Mouse (Mus musculus): ENCODE measurements around the gene Plekhb2. TPM values are rescaled to one million over a fixed set of nuclear protein-coding genes. Genes with fewer than 3 reads are reported as not detected.

Plekhb2 gene
- 47.6 and 51.9 TPM in 2 replicates for polyA plus RNA-seq (2016; fragmentation: Nextera tagmentation; extraction: Ambion mirVana)

GRCm38 (mm10) chr1:34849745-34850342 is at the start of gene Plekhb2:
Gene Plekhb2 (plus strand): TSS chr1:34849976.
- Histone ChIP-seq H3K4me3 (replicated peaks) (peak within 1 kb of the TSS; percentile 80), H3K27me3 (no peaks in the 10 kb centered on the region), H3K27ac (peak within 1 kb of the TSS; percentile 69; the same call in 1 of the 2 replicates), H3K9me3 (no peaks in the 10 kb centered on the region), H3K4me1 (peaks cover 23% of the 10 kb centered on the region), H3K4me2 (peak within 1 kb of the TSS; percentile 78), H3K9ac (peak within 1 kb of the TSS; percentile 84), H3K36me3 (replicated peaks) (no peaks in the 10 kb centered on the region)
- peak; percentile 91 for ATAC-seq (ENCODE audit: low FRiP score)
- WGBS, result under 1% methylated on average over 39 of the region's 40 CpGs

- Histone ChIP-seq H3K4me3 (replicated peaks) (peak overlapping the region; percentile 69), H3K27me3 (0 out of 2 replicates have a peak, but pooled peaks cover 6% of the 10 kb centered on the region), H3K4me2 (peak overlapping the region; percentile 92), H3K27ac (peak overlapping the region; percentile 87), H3K36me3 (replicated peaks) (no peaks in the 10 kb centered on the region), H3K9me3 (no peaks in the 10 kb centered on the region), H3K4me1 (peaks cover 22% of the 10 kb centered on the region), H3K9ac (peak overlapping the region; percentile 70)
- peak; percentile 91 for ATAC-seq (ENCODE audit: low FRiP score)
- under 1% methylated on average over 40 of the region's 47 CpGs for WGBS
Observed at GRCm38 (mm10) chr1:34801616-34802289, 48.0 kb upstream of the Plekhb2 start.

DNA sequence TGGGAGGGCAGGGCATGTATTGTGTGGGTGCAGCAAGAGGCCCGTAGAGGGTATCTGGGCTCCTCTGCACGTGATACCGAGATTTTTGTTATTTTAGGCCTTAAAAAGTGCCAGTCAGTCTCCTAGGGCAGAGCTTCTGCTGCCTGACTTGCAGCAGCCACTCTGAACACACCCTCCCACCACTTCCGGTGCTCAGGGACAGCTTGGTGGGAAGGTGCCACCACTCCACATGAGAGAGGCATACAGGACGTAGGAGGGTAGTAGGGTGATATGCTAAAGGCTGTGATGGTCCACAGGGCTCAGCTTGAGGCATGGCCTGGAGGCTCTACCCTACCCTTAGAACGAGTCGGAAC is 47.5 kb upstream of the Plekhb2 start:
- Histone ChIP-seq H3K27me3 (peaks cover 8% of the 10 kb centered on the region; the same call in 1 of the 2 replicates), H3K4me3 (replicated peaks) (peak overlapping the region; percentile 69), H3K36me3 (replicated peaks) (peaks cover 3% of the 10 kb centered on the region; the same call in 1 of the 2 replicates), H3K27ac (peak overlapping the region; percentile 87), H3K9me3 (no peaks in the 10 kb centered on the region), H3K4me1 (peaks cover 26% of the 10 kb centered on the region), H3K4me2 (peak overlapping the region; percentile 92), H3K9ac (peak overlapping the region; percentile 70)
- 36% methylated on average over 7 of the region's 7 CpGs for WGBS
- peak; percentile 34 for ATAC-seq (ENCODE audit: low FRiP score)

GRCm38 (mm10) chr1:34804863-34805262 is 44.9 kb upstream of the Plekhb2 start:
- WGBS, result 86% methylated on average over 7 of the region's 7 CpGs
- no peak for ATAC-seq (ENCODE audit: low FRiP score)
- peaks cover 16% of the 10 kb centered on the region for H3K36me3 ChIP-seq (replicated peaks)

GRCm38 (mm10) chr1:34805931-34806520 is 43.8 kb upstream of the Plekhb2 start:
- Histone ChIP-seq H3K9ac (no peak overlapping the region), H3K4me3 (replicated peaks) (no peak overlapping the region), H3K27ac (no peak overlapping the region), H3K4me1 (peaks cover 26% of the 10 kb centered on the region), H3K27me3 (peaks cover 11% of the 10 kb centered on the region; the same call in 1 of the 2 replicates), H3K36me3 (replicated peaks) (peaks cover 28% of the 10 kb centered on the region), H3K4me2 (no peak overlapping the region), H3K9me3 (no peaks in the 10 kb centered on the region)
- no peak for ATAC-seq (ENCODE audit: low FRiP score)
- WGBS, result 22% methylated on average over 35 of the region's 35 CpGs

More at GRCm38 (mm10) chr1:34804863-34805262, 44.9 kb upstream of the Plekhb2 start:
- H3K9ac ChIP-seq, result no peak overlapping the region
- H3K4me2 ChIP-seq, result no peak overlapping the region
- H3K9me3 ChIP-seq, result no peaks in the 10 kb centered on the region
- H3K4me3 ChIP-seq (replicated peaks), result no peak overlapping the region
- peaks cover 26% of the 10 kb centered on the region for H3K4me1 ChIP-seq
- no peak overlapping the region for H3K27ac ChIP-seq
- H3K27me3 ChIP-seq, result peaks cover 11% of the 10 kb centered on the region; the same call in 1 of the 2 replicates

GRCm38 (mm10) chr1:34808445-34808844 is 41.3 kb upstream of the Plekhb2 start:
- WGBS, result 97% methylated on average over 8 of the region's 8 CpGs
- peaks cover 11% of the 10 kb centered on the region; the same call in 1 of the 2 replicates for H3K27me3 ChIP-seq
- ATAC-seq (ENCODE audit: low FRiP score), result no peak

GRCm38 (mm10) chr1:34810293-34810692 is 39.5 kb upstream of the Plekhb2 start:
- Histone ChIP-seq H3K9me3 (no peaks in the 10 kb centered on the region), H3K4me2 (no peak overlapping the region), H3K36me3 (replicated peaks) (peaks cover 70% of the 10 kb centered on the region), H3K4me1 (peaks cover 14% of the 10 kb centered on the region), H3K27ac (peak overlapping the region; percentile 36; the same call in 1 of the 2 replicates), H3K27me3 (peaks cover 11% of the 10 kb centered on the region; the same call in 1 of the 2 replicates), H3K9ac (no peak overlapping the region), H3K4me3 (replicated peaks) (no peak overlapping the region)
- no peak for ATAC-seq (ENCODE audit: low FRiP score)
- WGBS, result 92% methylated on average over 11 of the region's 11 CpGs

More at GRCm38 (mm10) chr1:34808445-34808844, 41.3 kb upstream of the Plekhb2 start:
- H3K9ac ChIP-seq, result no peak overlapping the region
- H3K36me3 ChIP-seq (replicated peaks), result peaks cover 52% of the 10 kb centered on the region
- H3K4me2 ChIP-seq, result no peak overlapping the region
- no peak overlapping the region for H3K27ac ChIP-seq
- H3K4me1 ChIP-seq, result peaks cover 14% of the 10 kb centered on the region
- H3K4me3 ChIP-seq (replicated peaks), result no peak overlapping the region
- H3K9me3 ChIP-seq, result no peaks in the 10 kb centered on the region

DNA sequence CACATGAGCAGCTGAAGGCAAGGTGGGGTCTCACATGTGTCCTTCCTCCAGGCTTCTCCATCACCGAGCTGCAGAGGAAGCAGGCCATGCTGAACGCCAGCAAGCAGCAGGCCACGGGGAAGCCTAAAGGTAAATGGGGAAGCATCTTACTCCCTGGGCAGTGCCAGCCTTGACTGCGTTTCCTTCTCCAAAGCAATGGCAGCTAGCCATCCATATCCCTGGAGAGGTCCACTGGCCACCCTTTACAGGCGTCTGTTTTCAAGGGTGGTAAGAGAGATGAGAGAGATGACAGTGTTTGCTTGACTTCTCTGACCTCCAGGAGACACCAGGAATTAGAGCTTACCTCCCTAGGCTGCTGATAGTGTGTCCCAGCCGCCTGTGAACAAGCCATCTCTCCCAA is 38.7 kb upstream of the Plekhb2 start:
- H3K4me3 ChIP-seq (replicated peaks), result no peak overlapping the region
- peaks cover 77% of the 10 kb centered on the region for H3K36me3 ChIP-seq (replicated peaks)
- H3K27me3 ChIP-seq, result peaks cover 7% of the 10 kb centered on the region; the same call in 1 of the 2 replicates
- no peak overlapping the region for H3K27ac ChIP-seq
- no peak overlapping the region for H3K9ac ChIP-seq
- ATAC-seq (ENCODE audit: low FRiP score), result no peak
- no peak overlapping the region for H3K4me2 ChIP-seq
- no peaks in the 10 kb centered on the region for H3K9me3 ChIP-seq
- WGBS, result 90% methylated on average over 6 of the region's 6 CpGs
- peaks cover 11% of the 10 kb centered on the region for H3K4me1 ChIP-seq

DNA sequence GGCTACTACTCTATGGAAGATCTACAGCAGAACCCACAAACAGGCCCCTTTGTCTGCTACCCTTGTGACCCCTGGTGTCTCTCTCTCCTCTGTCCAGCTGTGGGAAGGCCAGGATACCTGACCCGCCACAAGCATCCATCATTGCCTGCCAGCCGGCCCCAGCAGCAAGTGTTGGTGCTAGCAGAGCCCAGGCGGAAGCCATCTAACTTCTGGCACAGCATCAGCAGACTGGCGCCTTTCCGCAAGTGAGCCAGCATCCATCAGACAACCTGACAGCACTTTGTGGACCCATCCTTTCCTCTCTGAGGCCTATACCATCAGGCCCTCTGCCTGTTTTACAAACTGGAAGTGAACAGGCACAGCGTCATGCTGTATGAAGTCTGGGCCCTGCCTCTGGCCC is 38.2 kb upstream of the Plekhb2 start:
- no peak overlapping the region for H3K4me3 ChIP-seq (replicated peaks)
- H3K4me2 ChIP-seq, result no peak overlapping the region
- H3K27ac ChIP-seq, result no peak overlapping the region
- H3K27me3 ChIP-seq, result peaks cover 4% of the 10 kb centered on the region; the same call in 1 of the 2 replicates
- H3K4me1 ChIP-seq, result peaks cover 5% of the 10 kb centered on the region; the same call in 1 of the 2 replicates
- no peak for ATAC-seq (ENCODE audit: low FRiP score)
- H3K9me3 ChIP-seq, result no peaks in the 10 kb centered on the region
- WGBS, result 88% methylated on average over 5 of the region's 6 CpGs
- peaks cover 82% of the 10 kb centered on the region for H3K36me3 ChIP-seq (replicated peaks)
- H3K9ac ChIP-seq, result no peak overlapping the region

DNA sequence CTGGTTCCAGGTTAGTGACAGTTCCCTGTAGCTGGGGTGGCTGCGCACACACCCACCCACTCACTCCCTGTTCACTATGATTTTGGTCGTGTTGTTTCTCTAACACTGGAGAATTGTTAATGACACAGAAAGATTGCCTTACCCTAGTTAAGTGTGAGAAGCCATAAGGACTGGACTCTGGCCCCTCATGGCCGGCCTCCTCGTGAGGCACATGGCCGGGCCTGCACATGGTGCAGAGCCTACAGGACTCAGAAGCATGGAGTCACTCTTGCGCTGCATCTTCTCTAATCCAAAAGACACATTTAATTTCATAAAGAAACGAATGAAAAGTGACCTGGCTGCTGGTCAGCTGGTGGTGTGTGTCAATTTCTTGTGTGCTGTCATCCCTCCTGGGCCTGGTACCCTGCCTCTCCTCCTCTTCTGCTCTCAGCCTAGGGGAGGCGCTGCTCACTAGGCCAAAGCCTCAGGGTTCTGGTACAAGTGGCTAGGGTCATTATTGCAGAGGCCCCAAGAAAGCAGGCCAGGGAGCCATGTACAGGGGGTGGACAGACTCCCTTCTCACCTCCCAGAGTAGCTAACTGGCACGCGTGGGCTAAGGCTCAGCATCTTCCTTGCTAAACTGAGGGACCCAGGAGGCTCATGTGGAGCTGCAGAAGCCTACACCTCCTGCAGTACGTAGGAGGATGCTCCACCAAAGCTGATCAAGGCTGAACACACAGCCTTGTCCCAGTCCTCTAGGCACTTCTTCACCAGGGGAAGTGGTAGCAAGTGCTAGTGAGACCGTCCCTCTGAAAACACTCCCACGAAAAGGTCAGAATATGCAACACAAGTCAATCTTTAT is 37.1 kb upstream of the Plekhb2 start:
- Histone ChIP-seq H3K9ac (no peak overlapping the region), H3K4me3 (replicated peaks) (no peak overlapping the region), H3K27me3 (no peaks in the 10 kb centered on the region), H3K36me3 (replicated peaks) (peaks cover 86% of the 10 kb centered on the region), H3K4me1 (no peaks in the 10 kb centered on the region), H3K9me3 (no peaks in the 10 kb centered on the region), H3K4me2 (no peak overlapping the region), H3K27ac (no peak overlapping the region)
- 93% methylated on average over 13 of the region's 13 CpGs for WGBS
- ATAC-seq (ENCODE audit: low FRiP score), result no peak

DNA sequence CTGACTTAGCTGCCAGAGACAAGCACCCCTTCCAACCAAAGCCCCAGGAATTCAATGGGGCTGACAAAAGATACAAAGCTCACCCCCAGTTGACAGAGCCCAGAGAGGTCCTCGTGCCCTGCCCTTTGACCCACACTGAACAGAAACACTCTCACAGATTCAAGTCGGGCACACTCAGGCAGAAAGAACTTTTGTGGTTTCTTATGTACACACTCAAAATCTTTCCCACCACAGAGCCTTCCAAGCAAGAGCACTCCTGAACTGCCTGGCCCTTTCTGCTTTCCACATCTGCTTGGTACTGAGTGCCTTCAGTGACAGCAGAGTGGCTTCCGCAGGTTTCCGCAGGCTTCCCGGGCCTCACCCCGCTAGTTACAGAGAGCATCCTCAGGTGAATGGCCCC is 33.9 kb upstream of the Plekhb2 start:
- H3K9me3 ChIP-seq, result no peaks in the 10 kb centered on the region
- no peak overlapping the region for H3K4me3 ChIP-seq (replicated peaks)
- H3K4me1 ChIP-seq, result no peaks in the 10 kb centered on the region
- 78% methylated on average over 6 of the region's 6 CpGs for WGBS
- H3K27ac ChIP-seq, result no peak overlapping the region
- H3K4me2 ChIP-seq, result no peak overlapping the region
- no peak for ATAC-seq (ENCODE audit: low FRiP score)
- H3K9ac ChIP-seq, result no peak overlapping the region
- H3K36me3 ChIP-seq (replicated peaks), result peaks cover 99% of the 10 kb centered on the region
- no peaks in the 10 kb centered on the region for H3K27me3 ChIP-seq
